Mouse (Mus musculus) bone marrow, adult 2 months (tissue): ENCODE results near the gene Dgkz.

Source experiments
- CTCF ChIP-seq: fragments of 200-500 bp; IDR thresholded peaks from 2 replicates; pipeline ENCODE4 v1.5.1; 2011; ENCODE audit warnings: low read length, control low read depth; ENCODE audit not compliant: control insufficient read depth, insufficient read depth
- POLR2A ChIP-seq: fragments of 200-500 bp; IDR thresholded peaks from 2 replicates; pipeline ENCODE4 v1.6.1; 2011; ENCODE audit warnings: low read depth, mild to moderate bottlenecking, control low read depth, low read length, borderline replicate concordance; ENCODE audit not compliant: control insufficient read depth

- TF ChIP-seq CTCF (no peak), POLR2A (no peak)
Observed at GRCm38 (mm10) chr2:91971231-91972097, 4.2 kb downstream of the Dgkz start.
